1 mouse cellular context compared by ENCODE assay signal in genomic region chr7:141008312-141008761, GRCm38 (mm10).
TF ChIP-seq lines count a peak whose summit lies in the region.

No protein-coding gene starts in this region.

TF ChIP-seq in ES-E14, 5 proteins besides CTCF, POLR2A, EP300 and RAD21:
- TF ChIP-seq ZNF384 (IDR thresholded peaks at IDR 0.05; ENCODE audit: low read depth, low read length) = peak; percentile 72
- TF ChIP-seq HCFC1 (IDR thresholded peaks at IDR 0.05; ENCODE audit: borderline replicate concordance, insufficient read depth, low read length) = no peak
- TF ChIP-seq MAFK (IDR thresholded peaks at IDR 0.05; ENCODE audit: insufficient read depth, low read depth, low read length) = no peak
- TF ChIP-seq CHD2 (IDR thresholded peaks at IDR 0.05; ENCODE audit: low read depth, low read length) = no peak
